Mouse (Mus musculus) left cerebral cortex, postnatal 4 days (tissue): Measurements from ENCODE around the gene Tmem30c. TPM values are rescaled to one million over a fixed set of nuclear protein-coding genes. Genes with fewer than 3 reads are reported as not detected.
"Not testable (repeated sequence)": the region's sequence is repeated elsewhere in the genome, so short reads cannot be mapped to it uniquely, and the experiment has no call there.

Experiments
- DNase-seq: peaks from one replicate; pipeline ENCODE4 v3.0.0-alpha.2; 2022
- intact Hi-C: fragments of 180-260 bp; cut with DNase I; formaldehyde crosslinking; loops from one replicate; pipeline ENCODE4 v1.15.1; 2025
- total RNA-seq, 2 experiments: library from RNA; stranded (reverse); gene quantifications; 2 replicates each; pipeline ENCODE4 v1.2.3; 2021

Gene Tmem30c
- total RNA-seq, 2 experiments from 2014 or later, result 0.42 to 0.72 TPM

GRCm38 (mm10) chr16:57242857-57243204 lies 49.8 kb downstream of the Tmem30c start:
- intact Hi-C loops, result loop anchor here (5.0 kb wide), 2 partner anchors 154 to 339 kb away; no protein-coding TSS in a partner anchor
- no peak for DNase-seq

- DNase-seq, result no peak
Observed at GRCm38 (mm10) chr16:57235871-57236510, 56.7 kb downstream of the Tmem30c start.

GRCm38 (mm10) chr16:57231937-57232310 lies 60.7 kb downstream of the Tmem30c start:
- DNase-seq, intact Hi-C loops: not testable (repeated sequence)

More at GRCm38 (mm10) chr16:57235871-57236510, 56.7 kb downstream of the Tmem30c start:
- intact Hi-C loops, result no loop called here

- peak; percentile 97 for DNase-seq
- intact Hi-C loops, result no loop called here
Observed at GRCm38 (mm10) chr16:57231089-57231936, 61.4 kb downstream of the Tmem30c start, which contains the start of gene Tbc1d23. Gene Tbc1d23, minus strand, starts transcription at chr16:57231504.

- no peak for DNase-seq
- intact Hi-C loops, result no loop called here
Observed at GRCm38 (mm10) chr16:57226444-57226843, 66.2 kb downstream of the Tmem30c start.

- intact Hi-C loops, result no loop called here
- no peak for DNase-seq
Observed at GRCm38 (mm10) chr16:57220361-57220760, 72.3 kb downstream of the Tmem30c start.

Other genes starting within 250 kb of the Tmem30c start
- not detected for gene Tmem45a2, start 221.5 kb downstream of the Tmem30c start, total RNA-seq
- 100 to 1,000 TPM; 112 to 113 TPM for gene Tomm70a, start 171.2 kb downstream of the Tmem30c start, total RNA-seq
- gene Nit2, start 125.5 kb downstream of the Tmem30c start, total RNA-seq, result 10 to 100 TPM; 22.9 to 26.6 TPM
- gene Tbc1d23, start 61.4 kb downstream of the Tmem30c start, total RNA-seq, result 10 to 100 TPM; 57.0 to 58.5 TPM
- 1 to 10 TPM; 2.9 to 3.0 TPM for gene Filip1l, start 60.2 kb upstream of the Tmem30c start, total RNA-seq